ENCODE assay signal across 8 mouse cellular contexts in the genomic region with DNA sequence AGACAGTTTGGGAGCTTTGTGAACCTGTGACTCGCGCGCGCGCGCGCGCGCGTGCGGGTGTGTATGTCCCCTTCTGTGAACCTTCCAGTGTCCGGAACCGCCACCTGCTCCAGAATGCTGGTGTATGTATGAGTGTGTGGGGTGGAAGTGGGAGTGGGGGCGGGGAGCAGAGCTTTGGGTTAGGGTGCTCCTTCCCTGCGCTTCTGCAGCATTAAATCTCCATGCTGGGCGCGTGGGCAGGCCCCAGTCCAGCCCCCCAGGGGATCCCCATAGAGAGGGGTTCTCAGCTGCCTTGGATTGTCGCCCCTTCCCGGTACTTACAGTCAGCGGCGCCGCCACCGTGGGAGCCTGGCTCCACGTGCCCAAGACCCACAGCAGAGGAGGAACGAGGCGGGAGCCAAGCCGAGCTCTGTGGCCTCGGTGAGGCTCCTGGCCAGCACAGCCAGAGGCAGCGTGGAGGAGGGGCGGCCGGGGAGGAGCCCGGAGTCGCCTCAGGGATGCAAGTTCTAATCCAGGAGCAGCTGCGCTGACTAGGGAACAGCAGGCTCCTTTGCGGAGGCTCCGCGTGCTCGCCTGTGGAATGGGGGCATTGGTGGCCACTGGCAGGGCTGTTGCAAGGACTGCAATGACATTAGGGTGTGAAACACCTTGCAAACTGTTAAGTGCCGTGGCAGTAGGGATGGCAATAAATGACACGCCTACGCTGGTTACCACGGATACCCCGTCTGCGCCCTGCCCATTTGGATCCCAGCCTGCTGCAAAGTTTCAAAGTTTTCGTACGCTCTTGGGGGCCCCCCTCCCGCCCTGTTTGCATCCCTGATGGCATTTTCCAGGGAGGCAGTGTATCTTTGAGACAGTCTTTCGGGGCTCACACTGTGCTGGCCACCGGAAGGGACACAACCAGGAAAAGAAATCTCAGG. TPM values are rescaled to one million over a fixed set of nuclear protein-coding genes. Genes with fewer than 3 reads are reported as not detected.
DNase-seq lines count a peak whose midpoint lies in the region; ATAC-seq lines count a peak whose summit lies in the region.

A gene (minus strand): TSS at position 664 of the 920 bp plus-strand sequence.

- H3K4me3 ChIP-seq in limb, embryonic 11.5 days (ENCODE audit: low read depth, low read length): peak within 1 kb of the TSS; percentile 20

- peak within 1 kb of the TSS; percentile 15 for H3K4me2 ChIP-seq in limb, embryonic 11.5 days (ENCODE audit: low read depth, severe bottlenecking)

- peak; percentile 26 for DNase-seq in adrenal gland, postnatal 25 days
- DNase-seq in adrenal gland, adult 8-10 months: no peak
- no peak for DNase-seq in urinary bladder, adult 2 months (ENCODE audit: low spot score)
- DNase-seq in urinary bladder, postnatal 4 days (ENCODE audit: low spot score in 2 of 2): no peak
- peak; percentile 53 for DNase-seq in limb, embryonic 11.5 days (ENCODE audit: low spot score)
- peak; percentile 28 for DNase-seq in retina, embryonic 14.5 days (ENCODE audit: low spot score)
- no peak for DNase-seq in thymus, postnatal 0 days (ENCODE audit: low spot score)
- no peak for DNase-seq in lung, postnatal 10 days

- peaks cover 49% of the 10 kb centered on the region for H3K27me3 ChIP-seq in limb, embryonic 11.5 days (ENCODE audit: control insufficient read depth, insufficient read depth, low read length)

- no peaks in the 10 kb centered on the region for H3K9me3 ChIP-seq in limb, embryonic 11.5 days (ENCODE audit: control insufficient read depth, low read length)

- ATAC-seq in limb, embryonic 11.5 days (ENCODE audit: insufficient number of reproducible peaks, low FRiP score, low TSS enrichment, low read depth): no peak

- H3K9ac ChIP-seq in limb, embryonic 11.5 days (ENCODE audit: low read length): no peak within 1 kb of the TSS

- H3K4me1 ChIP-seq in limb, embryonic 11.5 days (ENCODE audit: control insufficient read depth, insufficient read depth, low read length): 0 out of 2 replicates have a peak, but pooled peaks cover 7% of the 10 kb centered on the region

- H3K36me3 ChIP-seq in limb, embryonic 11.5 days (ENCODE audit: control insufficient read depth, insufficient read depth, low read length): no peaks in the 10 kb centered on the region

- no peak within 1 kb of the TSS for H3K27ac ChIP-seq in limb, embryonic 11.5 days (replicated peaks; ENCODE audit: low read depth, low read length)

- 1% methylated on average over 49 of the region's 49 CpGs for WGBS in limb, embryonic 11.5 days

RNA-seq across cellular contexts. Expression of the gene that starts here (rescaled TPM):
- not detected in 2 replicates for total RNA-seq in adrenal gland, postnatal 25 days (2021)
- not detected for total RNA-seq in adrenal gland, adult 8-10 months (2022)
- polyA plus RNA-seq in urinary bladder, adult 2 months (2012; rRNA removed): 10.3 and 13.2 TPM in 2 replicates
- 5.3 and 6.2 TPM in 2 replicates for polyA plus RNA-seq in limb, embryonic 11.5 days (2014; fragmentation: Nextera tagmentation; extraction: Ambion mirVana)
- 0.42 and 0.44 TPM in 2 replicates for polyA plus RNA-seq in thymus, postnatal 0 days (2015; fragmentation: Nextera tagmentation; extraction: Ambion mirVana)

Comparison
In these comparisons a context has a peak if more than half of its experiments do, and no peak if none do; other contexts are left out.
1. Peak in DNase-seq in adrenal gland, postnatal 25 days; RNA of the gene not detected or under 1 TPM.
2. DNase-seq: peak in limb, embryonic 11.5 days (single experiment) and retina, embryonic 14.5 days (single experiment); none in adrenal gland, adult 8-10 months (single experiment), urinary bladder, adult 2 months (single experiment), urinary bladder, postnatal 4 days (0 of 2), thymus, postnatal 0 days (single experiment) and lung, postnatal 10 days (single experiment).